Mouse (Mus musculus) heart, adult 2 months (tissue): Measurements from ENCODE around the gene Stk39.

Experiments used
- CTCF ChIP-seq: fragments of 200-600 bp; IDR thresholded peaks from 2 replicates; pipeline ENCODE4 v1.8.1; 2022; ENCODE audit warnings: antibody characterized with exemption, mild to moderate bottlenecking, moderate library complexity
- EP300 ChIP-seq: fragments of 200-500 bp; IDR thresholded peaks from 2 replicates; pipeline ENCODE4 v1.6.1; 2011; ENCODE audit warnings: low read depth, low read length, control low read depth; ENCODE audit not compliant: insufficient read depth
- POLR2A ChIP-seq: fragments of 200-500 bp; IDR thresholded peaks from 2 replicates; pipeline ENCODE4 v1.6.1; 2011; ENCODE audit warnings: mild to moderate bottlenecking, low read depth, low read length, control low read depth; ENCODE audit not compliant: insufficient read depth

GRCm38 (mm10) chr2:68229081-68229480 is 243.0 kb downstream of the Stk39 start:
- TF ChIP-seq CTCF = no peak
- TF ChIP-seq POLR2A = no peak
- TF ChIP-seq EP300 = no peak
